Mouse (Mus musculus): Measurements from ENCODE around the gene Mafk.

DNA sequence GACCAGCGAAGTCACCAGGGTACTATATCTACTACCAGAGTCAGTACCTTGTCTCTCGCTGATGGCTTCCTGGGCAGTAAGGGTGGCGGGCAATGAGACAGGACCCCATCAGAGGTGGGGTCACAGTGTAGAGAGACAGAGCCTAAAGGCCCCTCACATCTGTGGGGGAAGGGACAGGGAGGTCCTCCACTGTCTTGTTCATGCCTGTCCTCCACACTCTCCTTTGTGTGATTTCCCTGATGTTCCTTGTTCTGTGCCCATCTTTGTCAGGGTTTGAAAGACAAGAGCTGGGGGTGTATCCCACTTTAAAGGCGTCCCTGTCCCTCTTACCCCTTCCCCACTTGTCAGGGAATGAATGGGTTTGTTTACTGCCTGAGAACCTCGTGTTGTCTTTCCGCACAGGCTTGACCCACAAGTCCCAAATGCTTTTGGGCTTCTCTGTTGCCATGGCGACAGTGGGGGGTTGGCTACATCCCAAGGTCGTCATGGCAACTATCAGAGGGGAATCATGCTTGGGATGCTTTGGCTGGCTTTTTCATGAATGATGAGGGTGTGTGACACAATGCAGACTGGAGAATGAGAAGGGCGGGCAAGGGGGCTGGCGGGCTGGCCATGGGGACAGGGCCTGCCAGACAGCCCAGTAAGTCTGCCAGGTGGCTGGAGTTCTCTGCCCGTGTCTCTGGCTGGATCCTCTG is 6.3 kb downstream of the Mafk start:
- no peak for TF ChIP-seq CTCF (IDR thresholded peaks at IDR 0.05; ENCODE audit: low read depth, low read length)
- no peak for TF ChIP-seq POLR2A (IDR thresholded peaks at IDR 0.05; ENCODE audit: extremely low read depth, insufficient read depth, low read length)

Data from liver, adult 2 months (tissue).